ENCODE assay signal across 22 mouse cellular contexts in the genomic region with DNA sequence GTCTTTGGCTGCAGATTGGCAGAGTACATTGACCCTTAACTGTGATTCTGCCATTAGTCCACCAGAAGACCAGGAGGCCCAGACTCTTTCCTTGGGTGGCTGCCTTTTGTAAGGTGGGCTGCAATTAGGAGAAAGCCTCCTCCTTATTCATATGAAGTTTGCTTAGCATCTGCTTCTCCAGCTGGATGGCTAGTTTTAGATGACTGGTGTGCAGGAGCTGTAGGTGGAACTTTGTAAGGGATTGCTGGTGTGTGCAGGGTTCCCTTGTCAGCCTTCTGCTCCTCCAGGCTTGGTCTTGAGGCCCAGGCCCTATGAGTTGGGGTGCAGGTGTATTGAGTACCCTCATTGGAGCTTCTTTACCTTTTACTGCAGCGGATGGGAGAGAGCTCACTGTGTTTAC.
DNase-seq lines count a peak whose midpoint lies in the region; ATAC-seq lines count a peak whose summit lies in the region.
"Had no signal": no experiment of that assay in that cellular context is flagged by ENCODE, and none has a peak within 500 bp of the region (broad histone marks: within the 10 kb centered on the region; RNA-seq: fewer than 3 reads in every experiment).

No protein-coding gene starts in this region.

- intact Hi-C loops in heart, postnatal 36 days (cut with DNase I): no loop called here
- intact Hi-C loops in left cerebral cortex, postnatal 25 days (cut with DNase I): loop anchor here (2.0 to 5.0 kb wide), 2 partner anchors 64 to 198 kb away; no protein-coding TSS in a partner anchor

- H3K4me2 ChIP-seq in heart, embryonic 11.5 days: no peak overlapping the region
- H3K4me2 ChIP-seq: embryonic facial prominence, embryonic 12.5 days; forebrain, embryonic 12.5 days; hindbrain, embryonic 15.5 days had no signal

- H3K4me3 ChIP-seq in heart, embryonic 11.5 days (ENCODE audit: low read depth, low read length): no peak overlapping the region
- H3K4me3 ChIP-seq: embryonic facial prominence, embryonic 12.5 days; forebrain, embryonic 12.5 days; heart, adult 2 months; hindbrain, embryonic 15.5 days had no signal

- peaks cover 9% of the 10 kb centered on the region; the same call in 1 of the 2 replicates for H3K4me1 ChIP-seq in heart, embryonic 11.5 days (ENCODE audit: control insufficient read depth, insufficient read depth, low read length)
- H3K4me1 ChIP-seq: embryonic facial prominence, embryonic 12.5 days had no signal

- no peaks in the 10 kb centered on the region; the same call in 1 of the 2 replicates for H3K36me3 ChIP-seq in heart, embryonic 11.5 days (ENCODE audit: control insufficient read depth, insufficient read depth, low read length)
- H3K36me3 ChIP-seq: embryonic facial prominence, embryonic 12.5 days; forebrain, embryonic 12.5 days; hindbrain, embryonic 15.5 days had no signal

- H3K9ac ChIP-seq in heart, embryonic 11.5 days (ENCODE audit: low read depth, low read length): no peak overlapping the region
- H3K9ac ChIP-seq: embryonic facial prominence, embryonic 12.5 days; forebrain, embryonic 12.5 days; hindbrain, embryonic 15.5 days had no signal

- H3K27me3 ChIP-seq in heart, embryonic 11.5 days (ENCODE audit: control insufficient read depth, insufficient read depth, low read length): no peaks in the 10 kb centered on the region
- H3K27me3 ChIP-seq: embryonic facial prominence, embryonic 12.5 days; forebrain, embryonic 12.5 days; hindbrain, embryonic 15.5 days had no signal

- no peak for ATAC-seq in heart, embryonic 11.5 days (replicated peaks; ENCODE audit: insufficient number of reproducible peaks, low FRiP score, low TSS enrichment)
- no peak for ATAC-seq in CD4-positive, CD25-positive, alpha-beta regulatory T cell, adult 4 months
- ATAC-seq: forebrain, embryonic 16.5 days; intestine, embryonic 16.5 days had no signal

- WGBS in heart, embryonic 11.5 days (ENCODE audit: insufficient replicate concordance): 85% methylated on average over 1 of the region's 1 CpGs

- DNase-seq in heart, postnatal 36 days: no peak
- peak; percentile 47 for DNase-seq in layer of hippocampus, adult 9-11 months
- DNase-seq in layer of hippocampus, adult 8-10 months (ENCODE audit: low spot score in 2 of 2): no peak
- peak; percentile 66 for DNase-seq in right cerebral cortex, adult 18-20 months
- DNase-seq in right cerebral cortex, postnatal 4 days: no peak
- DNase-seq in left cerebral cortex, postnatal 25 days (ENCODE audit: low spot score in 2 of 2): peak; percentile 54 to 86
- DNase-seq: adrenal gland, adult 8-10 months; adrenal gland, postnatal 36 days; cerebellum, adult 11 months; cerebellum, adult 8-10 months; cerebellum, postnatal 14 days; gastrocnemius, postnatal 14 days; heart, adult 2 months; heart, postnatal 10 days had no signal

- H3K9me3 ChIP-seq in heart, embryonic 11.5 days (replicated peaks; ENCODE audit: control insufficient read depth, low read length): no peaks in the 10 kb centered on the region
- H3K9me3 ChIP-seq: embryonic facial prominence, embryonic 12.5 days; forebrain, embryonic 12.5 days; G1E; hindbrain, embryonic 15.5 days had no signal

- H3K27ac ChIP-seq in heart, embryonic 11.5 days (ENCODE audit: low read depth, low read length): 0 out of 2 replicates have a peak overlapping the region, but pooled peaks have one; percentile 22
- H3K27ac ChIP-seq: embryonic facial prominence, embryonic 12.5 days; forebrain, embryonic 12.5 days; heart, adult 2 months; hindbrain, embryonic 15.5 days had no signal

Comparison
In these comparisons a context has a peak if more than half of its experiments do, and no peak if none do; other contexts are left out.
1. DNase-seq: peak in layer of hippocampus, adult 9-11 months (single experiment), right cerebral cortex, adult 18-20 months (single experiment) and left cerebral cortex, postnatal 25 days (2 of 2); none in heart, postnatal 36 days (0 of 2), layer of hippocampus, adult 8-10 months (0 of 2) and right cerebral cortex, postnatal 4 days (single experiment).